Mouse (Mus musculus) heart, adult 2 months (tissue): ENCODE data around the gene Dlk1.

Source experiments
- CTCF ChIP-seq: fragments of 200-600 bp; IDR thresholded peaks from 2 replicates; pipeline ENCODE4 v1.8.1; 2022; ENCODE audit warnings: antibody characterized with exemption, mild to moderate bottlenecking, moderate library complexity
- POLR2A ChIP-seq: fragments of 200-500 bp; IDR thresholded peaks from 2 replicates; pipeline ENCODE4 v1.6.1; 2011; ENCODE audit warnings: mild to moderate bottlenecking, low read depth, low read length, control low read depth; ENCODE audit not compliant: insufficient read depth

GRCm38 (mm10) chr12:109411172-109412070 lies 41.2 kb upstream of the Dlk1 start:
- TF ChIP-seq CTCF, result no peak
- TF ChIP-seq POLR2A, result no peak
